Mouse (Mus musculus): ENCODE measurements at regions not wholly inside any gene's neighbourhood (a gene's known extent, or its start where the extent isn't known, plus 50 kb on each side); places are given as distances from the start of the nearest gene placed in this dataset.

GRCm38 (mm10) chr8:77774551-77775335 is 50.5 kb upstream of the Ednra start:
- DNase-seq: peak in 1 of 2 experiments; percentile 25

- no peak for DNase-seq
Measured at GRCm38 (mm10) chr8:77775526-77775925, 51.3 kb upstream of the Ednra start.

- no peak for DNase-seq
Measured at GRCm38 (mm10) chr8:77777597-77777996, 53.3 kb upstream of the Ednra start.

GRCm38 (mm10) chr8:77785676-77786255 is 61.5 kb upstream of the Ednra start:
- DNase-seq: no peak

- no peak for DNase-seq
Measured at GRCm38 (mm10) chr8:77794911-77795310, 70.6 kb upstream of the Ednra start.

- peak; percentile 35 to 54 for DNase-seq
Measured at GRCm38 (mm10) chr8:77803147-77803903, 79.1 kb upstream of the Ednra start.

- no peak for DNase-seq
Measured at GRCm38 (mm10) chr8:77804536-77804935, 80.3 kb upstream of the Ednra start.

- no peak for DNase-seq
Measured at GRCm38 (mm10) chr8:77804956-77805355, 80.7 kb upstream of the Ednra start.

- no peak for DNase-seq
Measured at GRCm38 (mm10) chr8:77805657-77806056, 81.4 kb upstream of the Ednra start.

- peak; percentile 70 to 81 for DNase-seq
Measured at GRCm38 (mm10) chr8:77814796-77815647, 90.8 kb upstream of the Ednra start.

GRCm38 (mm10) chr8:77815648-77815971 is 91.3 kb upstream of the Ednra start:
- DNase-seq: no peak

- DNase-seq: no peak
Measured at GRCm38 (mm10) chr8:77816217-77816616, 92.0 kb upstream of the Ednra start.

GRCm38 (mm10) chr8:77825786-77826185 is 101.5 kb upstream of the Ednra start:
- no peak for DNase-seq

GRCm38 (mm10) chr8:77826255-77826654 is 102.0 kb upstream of the Ednra start:
- DNase-seq: no peak

GRCm38 (mm10) chr8:77828079-77828478 is 103.8 kb upstream of the Ednra start:
- DNase-seq: no peak

GRCm38 (mm10) chr8:77829126-77829748 is 105.0 kb upstream of the Ednra start:
- no peak for DNase-seq

- no peak for DNase-seq
Measured at GRCm38 (mm10) chr8:77829764-77830163, 105.5 kb upstream of the Ednra start.

GRCm38 (mm10) chr8:77834283-77834682 is 110.0 kb upstream of the Ednra start:
- DNase-seq: no peak

GRCm38 (mm10) chr8:77836902-77837489 is 112.7 kb upstream of the Ednra start:
- DNase-seq: no peak

- DNase-seq: peak; percentile 16 to 24
Measured at GRCm38 (mm10) chr8:77842392-77843139, 118.3 kb upstream of the Ednra start.

- no peak for DNase-seq
Measured at GRCm38 (mm10) chr8:77843229-77843628, 119.0 kb upstream of the Ednra start.

All from kidney, postnatal 4 days (tissue).